Mouse (Mus musculus) neutrophil, adult 5-6 weeks (primary cell): ENCODE data around the gene Tcp11. TPM values are rescaled to one million over a fixed set of nuclear protein-coding genes. Genes with fewer than 3 reads are reported as not detected.

Experiments used
- ATAC-seq: fragments of 151-379, 151-347 bp; 2 replicates; pipeline ENCODE4 v1.8.0; 2017; ENCODE audit warnings: mild to moderate bottlenecking, moderate TSS enrichment; ENCODE audit not compliant: insufficient number of reproducible peaks, poor library complexity, low FRiP score, severe bottlenecking; ENCODE audit errors: extremely low read depth
- total RNA-seq: library from RNA; stranded (forward); fragments of 200-1000 nt; gene quantifications from 2 replicates; pipeline ENCODE4 v1.2.3, GENCODE M21; 2017

Tcp11 gene
- total RNA-seq, 1 experiment from 2014 or later: 1.0 TPM

DNA sequence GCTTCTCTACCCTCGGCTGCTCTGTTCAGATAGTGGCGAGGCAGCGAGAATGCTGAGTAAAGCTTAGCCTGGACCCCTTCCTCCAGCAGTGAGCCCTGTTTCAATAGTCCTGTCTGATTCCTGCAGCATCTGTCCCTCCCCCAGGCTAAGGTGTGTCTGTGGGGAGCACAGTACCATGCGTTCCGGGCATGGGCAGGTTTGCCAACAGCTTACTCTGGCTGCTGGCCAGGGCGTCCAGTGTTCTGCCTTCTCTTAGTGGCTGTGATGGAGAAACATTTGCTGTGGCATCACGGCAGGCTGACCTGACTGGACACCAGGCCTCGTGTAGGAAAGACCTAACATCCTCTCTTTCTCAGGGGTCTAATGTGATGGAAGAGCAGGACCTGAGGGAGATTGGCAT, 30.2 kb downstream of the Tcp11 start:
- no peak for ATAC-seq

GRCm38 (mm10) chr17:28048425-28048824, 32.0 kb downstream of the Tcp11 start:
- no peak for ATAC-seq

DNA sequence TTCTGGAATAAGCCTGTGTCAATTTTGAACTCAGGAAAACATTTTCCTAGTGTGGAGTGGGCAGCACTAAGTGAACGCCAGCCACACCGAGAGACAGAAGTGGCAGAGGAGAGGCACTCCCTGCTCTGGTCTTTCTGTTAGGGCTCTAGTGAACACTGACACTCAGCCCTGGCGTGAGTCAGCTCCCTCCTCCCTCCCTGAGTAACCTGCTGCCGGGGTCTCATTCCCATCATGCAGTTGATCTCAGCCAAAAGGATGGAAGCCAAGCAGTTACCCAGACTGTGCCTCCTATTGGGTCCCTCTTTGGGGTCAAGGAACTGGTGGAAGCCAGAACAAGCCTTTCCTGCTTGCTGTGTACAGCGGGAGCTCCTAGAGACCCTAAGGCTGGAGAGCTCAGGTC, 32.9 kb downstream of the Tcp11 start:
- no peak for ATAC-seq

GRCm38 (mm10) chr17:28047017-28047416, 33.4 kb downstream of the Tcp11 start:
- ATAC-seq: no peak

DNA sequence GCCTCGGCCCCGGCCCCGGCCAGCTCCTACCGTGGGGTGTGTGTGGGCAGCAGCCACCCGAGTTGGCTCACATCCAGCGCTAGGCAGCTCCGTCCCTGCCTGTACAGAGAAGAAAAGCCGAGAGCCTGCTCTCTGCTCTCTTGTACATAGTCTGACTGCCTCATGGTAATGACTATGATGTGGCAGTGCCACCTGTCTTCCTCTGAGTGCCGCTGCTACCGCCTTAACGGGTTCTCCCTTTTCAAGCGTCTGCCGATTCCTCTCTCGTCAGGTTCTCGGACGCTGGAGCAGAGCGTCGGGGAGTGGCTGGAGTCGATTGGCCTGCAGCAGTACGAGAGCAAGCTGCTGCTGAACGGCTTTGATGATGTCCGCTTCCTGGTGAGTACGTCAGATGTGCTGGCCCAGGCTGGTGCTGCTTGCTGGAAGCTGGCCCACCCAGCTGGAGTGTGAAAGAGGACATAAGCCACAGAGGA, 38.1 kb downstream of the Tcp11 start:
- no peak for ATAC-seq

DNA sequence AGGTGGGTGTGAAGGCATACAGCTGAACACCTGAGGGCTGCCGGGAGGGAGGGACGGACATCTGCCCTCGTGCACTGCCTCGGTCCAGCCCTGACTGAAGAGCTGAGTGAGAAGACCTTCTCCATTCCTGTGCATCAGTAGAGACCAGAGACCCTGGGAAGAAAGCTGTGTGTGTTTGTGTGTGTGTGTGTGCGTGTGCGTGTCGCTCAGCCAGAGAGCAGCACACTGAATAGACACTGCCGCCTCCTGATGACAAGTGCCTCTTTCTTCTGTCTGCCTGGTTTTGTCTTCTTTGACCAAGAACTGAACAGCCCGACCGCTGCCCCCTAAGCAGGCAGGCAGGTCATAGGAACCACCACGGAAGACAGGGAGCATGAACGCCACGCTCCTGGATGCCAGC, 39.1 kb downstream of the Tcp11 start:
- no peak for ATAC-seq

- no peak for ATAC-seq
Measured at GRCm38 (mm10) chr17:28040620-28041019, 39.8 kb downstream of the Tcp11 start.

GRCm38 (mm10) chr17:28036813-28037756, 43.4 kb downstream of the Tcp11 start:
- no peak for ATAC-seq

DNA sequence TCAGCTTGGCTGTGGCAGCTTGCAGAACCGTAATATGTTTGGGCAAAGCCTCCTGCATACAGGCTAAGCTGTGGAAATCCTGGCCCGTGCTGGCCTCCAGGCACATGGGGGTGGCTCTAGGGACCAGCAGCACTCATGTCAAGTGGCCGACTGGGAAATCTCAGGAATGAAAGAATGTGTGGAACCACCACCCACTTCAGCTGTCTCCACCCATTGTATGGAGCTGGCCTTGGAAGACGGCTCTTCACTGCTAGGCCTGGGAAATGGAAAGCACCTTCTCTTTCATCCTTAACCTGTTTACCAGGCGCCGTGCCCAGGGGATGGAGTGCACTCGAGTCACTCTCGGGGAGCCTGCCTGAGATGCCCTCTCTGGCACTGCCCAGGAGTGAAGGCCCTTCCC, 45.5 kb downstream of the Tcp11 start:
- no peak for ATAC-seq

DNA sequence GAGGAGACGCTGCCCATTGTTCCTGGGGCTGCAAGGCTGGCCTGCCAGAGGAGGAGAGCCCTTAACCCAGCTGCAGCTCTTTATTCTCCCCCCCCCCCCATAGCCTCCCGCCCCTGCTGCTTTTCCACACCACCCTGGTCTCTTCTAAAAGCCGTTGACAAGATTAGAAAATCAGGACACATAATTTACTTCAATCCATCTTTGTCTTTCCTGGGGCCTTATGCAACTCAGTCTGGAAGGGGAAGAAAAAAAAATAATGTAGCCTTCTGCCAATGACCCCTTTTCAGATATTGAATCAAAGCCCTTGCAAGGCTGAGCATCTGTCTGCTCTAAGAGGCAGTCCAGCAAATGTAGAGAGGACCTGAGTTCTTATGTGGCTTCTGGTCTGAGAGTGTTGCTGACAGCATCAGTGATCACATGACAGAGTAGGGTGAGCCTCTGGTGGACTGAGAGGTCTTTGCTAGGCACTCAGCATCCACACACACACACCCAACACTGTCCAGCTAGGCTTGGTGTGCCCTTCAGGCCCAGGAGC, 47.3 kb downstream of the Tcp11 start:
- no peak for ATAC-seq

GRCm38 (mm10) chr17:28032219-28032618, 48.2 kb downstream of the Tcp11 start:
- ATAC-seq: no peak

GRCm38 (mm10) chr17:28031281-28031941, 49.0 kb downstream of the Tcp11 start:
- no peak for ATAC-seq

- no peak for ATAC-seq
Measured at GRCm38 (mm10) chr17:28030446-28030845, 50.0 kb downstream of the Tcp11 start.

GRCm38 (mm10) chr17:28029308-28029707, 51.1 kb downstream of the Tcp11 start:
- ATAC-seq: no peak

DNA sequence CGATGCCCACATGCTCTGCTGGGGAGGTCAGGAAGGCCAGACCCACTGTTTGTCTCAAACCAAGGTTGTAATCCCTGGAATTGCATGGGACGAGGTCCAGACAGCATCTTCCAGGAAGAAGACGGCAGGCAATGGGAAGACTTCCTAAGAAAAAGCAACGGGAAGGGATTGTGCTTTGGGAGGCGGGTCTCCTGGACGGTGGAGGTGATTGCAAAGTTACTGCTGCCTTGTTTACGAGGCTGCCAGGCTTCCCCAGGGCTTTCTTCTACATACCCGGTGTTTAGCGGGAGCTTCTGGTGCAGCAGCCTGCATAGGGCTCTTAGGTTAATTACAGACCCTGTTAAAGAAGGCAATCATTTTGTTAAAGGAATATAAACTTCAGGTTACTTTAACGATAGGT, 52.2 kb downstream of the Tcp11 start:
- no peak for ATAC-seq

- ATAC-seq: no peak
Measured at GRCm38 (mm10) chr17:28027197-28027596, 53.2 kb downstream of the Tcp11 start.

GRCm38 (mm10) chr17:28026111-28026872, 54.1 kb downstream of the Tcp11 start:
- no peak for ATAC-seq

- no peak for ATAC-seq
Measured at GRCm38 (mm10) chr17:28025541-28025961, 54.9 kb downstream of the Tcp11 start.
